Mouse (Mus musculus): ENCODE measurements around the gene Tmem45a2.
"Not testable (repeated sequence)": the region's sequence is repeated elsewhere in the genome, so short reads cannot be mapped to it uniquely, and the experiment has no call there.

Tmem45a2 gene

DNA sequence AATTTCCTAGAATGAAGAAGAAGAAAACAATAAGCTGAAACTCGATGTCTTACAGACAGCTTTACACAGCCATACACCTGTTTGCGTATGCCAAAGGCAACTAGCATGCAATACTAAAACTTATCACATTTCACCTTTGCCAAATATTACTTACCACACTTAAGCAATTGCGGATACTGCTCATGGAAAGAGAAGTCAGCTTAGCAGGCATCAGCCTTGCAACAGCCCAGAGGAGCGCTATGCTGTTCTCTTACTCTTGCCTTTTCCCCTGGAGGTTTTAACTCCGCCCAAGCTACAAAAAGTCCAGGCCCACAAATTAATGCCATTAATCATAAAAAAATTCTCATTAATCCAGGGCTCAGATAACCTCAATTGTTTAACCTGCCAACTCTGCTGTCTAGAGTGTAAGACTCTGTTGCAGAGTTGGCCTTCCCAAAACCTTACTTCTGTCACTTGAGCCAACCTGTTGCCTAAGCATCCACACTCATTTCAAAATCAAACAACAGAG, at the start of gene Tmem45a2:
Gene Tmem45a2, minus strand, starts transcription at position 241 of the 508 bp plus-strand sequence.
- DNase-seq (ENCODE audit: low read depth), result no peak

DNA sequence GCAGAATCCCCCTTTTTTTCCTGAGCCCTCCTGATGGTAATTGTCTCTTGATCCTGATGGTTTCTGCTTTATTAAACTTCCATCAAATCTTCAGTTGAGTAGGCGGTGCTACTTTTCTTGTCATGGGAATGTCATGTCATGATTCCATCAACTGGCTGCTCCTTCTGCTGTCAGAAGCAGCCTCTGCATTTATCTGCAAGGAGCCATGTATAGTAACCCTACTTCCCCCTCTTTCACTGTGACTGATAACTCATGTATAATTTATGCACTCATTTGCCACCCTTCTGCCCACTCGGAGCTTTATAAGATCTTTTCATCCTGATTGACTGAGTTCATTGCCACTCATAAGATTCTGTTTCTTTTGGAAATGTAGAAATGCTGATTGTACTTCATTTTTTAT, 46.4 kb upstream of the Tmem45a2 start:
- no peak for DNase-seq (ENCODE audit: low read depth)

DNA sequence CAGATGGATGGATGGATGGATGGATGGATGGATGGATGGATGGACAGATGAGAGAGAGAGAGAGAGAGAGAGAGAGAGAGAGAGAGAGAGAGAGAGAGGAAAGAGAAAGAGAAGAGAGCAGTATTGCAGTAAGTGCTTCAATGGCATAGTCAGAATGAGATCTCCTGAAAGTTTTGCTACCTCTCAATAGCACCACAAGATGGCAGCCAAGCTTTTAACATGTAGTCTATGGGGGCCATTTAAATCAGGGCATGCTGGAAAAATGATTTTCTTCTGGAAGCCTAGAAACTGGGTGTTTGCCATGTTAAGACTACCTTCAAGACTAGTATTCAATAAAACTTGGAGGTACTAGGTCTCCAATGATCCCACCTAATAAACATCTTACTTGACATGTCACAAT, 44.9 kb upstream of the Tmem45a2 start:
- no peak for DNase-seq (ENCODE audit: low read depth)

DNA sequence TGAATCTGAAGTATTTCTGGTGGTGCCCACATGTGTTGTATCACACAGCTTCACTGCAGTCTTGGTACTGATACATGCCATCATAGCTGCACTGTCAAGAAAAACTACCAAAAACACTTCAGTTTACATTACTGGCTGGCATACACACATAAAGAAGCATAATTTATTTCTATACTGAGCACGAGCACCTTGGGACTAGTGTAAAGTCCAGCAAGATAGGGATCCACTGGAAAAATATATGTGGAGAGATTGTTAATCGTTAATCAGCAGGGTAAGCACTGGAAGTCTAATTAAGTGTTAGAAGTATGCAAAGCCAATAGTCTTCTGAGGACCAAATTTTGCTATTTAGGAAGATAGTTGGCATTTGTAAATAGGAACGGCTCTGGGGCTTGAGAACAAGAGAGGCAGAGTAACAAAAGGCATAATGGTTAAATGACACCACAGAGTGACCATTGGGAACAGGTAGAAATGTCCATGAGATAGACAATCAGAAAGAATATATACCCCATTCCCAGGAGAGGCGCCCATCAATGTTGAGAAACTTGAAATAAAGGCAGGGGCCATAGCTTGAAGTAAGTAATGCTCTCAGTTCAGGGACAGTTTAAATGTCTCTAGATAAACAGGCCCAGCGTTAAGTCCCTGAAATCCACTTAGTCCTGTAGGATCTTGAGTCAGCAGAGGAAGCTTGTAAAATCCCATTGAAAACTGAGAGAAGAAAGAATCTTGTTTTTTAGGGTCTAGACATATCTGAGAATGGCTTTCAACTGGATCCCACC, 35.2 kb upstream of the Tmem45a2 start:
- no peak for DNase-seq (ENCODE audit: low read depth)

DNA sequence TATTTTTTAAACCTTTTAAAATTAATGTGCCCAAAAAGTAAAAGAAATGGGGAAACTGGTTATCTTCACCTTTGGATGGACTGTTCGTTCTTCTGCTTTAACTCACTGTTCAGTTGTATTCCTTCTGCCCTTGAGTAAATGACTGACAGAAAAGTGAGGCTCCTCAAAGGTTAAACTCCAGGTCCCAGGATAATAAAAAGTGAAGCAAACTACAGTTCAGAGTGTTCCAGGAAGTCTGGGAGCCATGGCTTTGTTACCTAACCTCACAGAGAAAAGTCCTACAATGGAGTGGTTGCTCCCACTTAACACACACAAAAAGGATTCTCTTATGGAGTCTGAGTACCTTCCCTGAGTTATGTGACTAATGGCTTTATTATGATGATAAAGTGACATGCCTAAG, 30.0 kb upstream of the Tmem45a2 start:
- DNase-seq (ENCODE audit: low read depth), result no peak

DNA sequence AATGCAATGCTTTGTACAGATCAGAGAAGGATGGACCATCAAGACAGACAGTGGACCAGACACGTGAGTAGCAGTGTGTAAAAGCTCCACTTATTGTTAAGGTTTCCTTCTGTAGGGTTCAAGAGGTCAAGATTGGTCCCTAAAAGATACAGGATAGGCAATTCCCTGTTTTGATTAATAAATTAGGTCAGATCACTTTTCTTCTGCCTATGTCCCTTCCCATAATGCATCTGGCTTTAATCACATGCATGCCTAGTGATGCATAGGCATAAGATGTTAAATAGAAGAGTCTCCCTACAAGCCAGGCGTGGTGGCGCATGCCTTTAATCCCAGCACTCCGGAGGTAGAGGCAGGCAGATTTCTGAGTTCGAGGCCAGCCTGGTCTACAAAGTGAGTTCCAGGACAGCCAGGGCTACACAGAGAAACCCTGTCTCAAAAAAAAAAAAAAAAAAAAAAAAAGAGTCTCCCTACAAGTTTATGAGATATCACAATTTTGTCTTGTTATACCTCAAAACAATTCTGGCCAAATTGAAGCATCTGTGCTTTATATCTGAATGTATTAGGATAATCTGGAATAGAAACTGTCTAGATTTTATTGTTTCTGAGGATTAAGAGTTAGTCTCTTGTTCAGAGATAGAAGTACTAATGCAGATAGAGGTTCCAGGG, 28.5 kb upstream of the Tmem45a2 start:
- DNase-seq (ENCODE audit: low read depth), result no peak

DNA sequence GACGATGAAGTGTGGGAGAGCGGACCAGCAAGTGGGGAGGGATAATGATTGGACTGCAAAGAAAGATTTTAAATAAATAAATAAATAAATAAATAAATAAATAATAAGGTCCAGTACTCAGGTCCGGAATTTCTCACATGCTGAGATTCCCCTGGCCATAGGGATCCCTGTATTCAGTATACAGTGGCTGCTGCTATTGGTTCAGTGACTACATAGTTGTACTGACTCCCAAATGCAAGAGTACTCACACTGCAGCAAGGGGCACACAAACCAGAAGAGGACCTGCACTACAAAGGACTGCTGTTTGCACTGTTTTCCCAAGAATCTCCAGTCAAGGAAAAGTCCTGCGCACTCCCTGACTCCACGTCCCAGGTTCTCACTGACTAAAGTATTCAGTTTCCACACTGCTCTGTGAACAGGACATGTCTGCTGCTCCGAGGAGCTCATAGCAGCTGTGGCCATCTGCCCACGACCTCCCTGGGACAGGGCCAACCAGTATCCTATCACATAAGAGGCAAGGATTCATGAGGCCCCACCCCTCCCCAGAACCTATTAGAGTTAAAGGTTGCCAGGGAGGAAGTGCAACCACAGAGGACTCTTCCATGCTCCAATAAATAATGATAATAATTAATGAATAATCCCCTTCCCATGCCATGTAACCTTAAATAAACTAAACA, 27.4 kb upstream of the Tmem45a2 start:
- DNase-seq (ENCODE audit: low read depth), result no peak

DNA sequence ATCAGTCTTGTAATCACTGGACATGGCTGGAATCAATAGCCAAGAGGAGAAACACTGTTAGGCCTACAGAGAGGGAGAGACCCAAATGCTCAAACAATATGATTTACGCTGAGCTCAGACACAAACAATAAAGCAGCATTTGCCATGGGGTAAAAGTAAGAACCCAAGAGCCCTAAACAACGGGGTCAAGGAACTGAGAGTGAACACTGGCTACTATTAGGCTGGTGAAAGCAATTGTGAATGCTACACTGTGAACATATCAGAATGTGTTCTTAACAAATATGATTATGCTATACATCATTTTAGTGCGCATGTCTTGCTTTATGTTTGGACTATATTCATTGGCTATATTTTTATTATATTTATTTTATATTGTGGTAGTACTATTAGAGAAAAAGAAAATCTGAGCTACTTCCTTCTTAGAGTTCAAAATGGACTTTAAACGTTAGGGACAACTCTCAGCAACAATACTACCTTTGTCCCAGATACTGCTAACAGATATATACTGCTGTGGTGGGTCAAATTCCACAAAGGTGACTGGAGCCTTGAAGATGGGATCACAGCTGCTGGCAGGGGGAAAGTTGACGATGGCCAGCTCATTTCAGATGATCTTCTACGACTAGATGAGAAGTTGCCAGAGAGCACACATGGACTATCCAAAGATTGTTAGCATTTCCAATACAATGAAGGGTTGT, 21.9 kb upstream of the Tmem45a2 start:
- no peak for DNase-seq (ENCODE audit: low read depth)

DNA sequence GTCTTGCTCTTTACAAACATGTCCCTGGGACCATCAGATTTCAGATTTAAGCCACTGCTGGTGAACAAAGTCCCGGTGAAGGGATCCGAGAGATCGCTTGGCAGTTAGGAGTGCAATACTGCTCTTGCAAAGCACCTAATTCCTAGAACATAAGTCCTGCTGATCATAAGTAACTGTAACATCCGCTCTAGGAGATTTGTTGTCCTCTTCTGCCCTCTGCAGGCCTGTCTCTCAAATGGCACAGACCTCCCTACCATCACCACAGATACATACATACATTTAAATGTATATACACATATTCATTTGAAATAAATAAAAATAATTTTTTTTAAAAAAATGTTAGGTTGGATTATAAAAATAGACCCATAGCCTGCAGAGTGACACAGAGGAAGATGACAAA, 21.3 kb upstream of the Tmem45a2 start:
- peak; percentile 37 for DNase-seq (ENCODE audit: low read depth)

DNA sequence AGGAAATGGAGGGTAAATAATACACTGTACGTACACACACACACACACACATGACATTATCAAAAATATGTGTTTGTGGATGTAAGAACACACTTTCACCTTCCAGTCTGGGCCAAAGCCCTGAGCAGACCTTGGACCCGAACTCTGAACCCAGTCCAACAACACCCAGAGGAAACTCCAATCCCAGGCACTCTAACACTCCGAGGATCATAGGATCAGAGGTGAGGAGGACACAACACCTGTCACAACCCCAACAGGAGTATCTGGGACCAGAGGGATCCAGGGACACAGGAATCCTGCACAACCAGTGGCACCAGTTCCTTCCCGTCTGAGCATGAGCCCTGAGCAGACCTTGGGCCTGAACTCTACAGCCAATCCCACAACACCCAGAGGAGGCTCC, 8.4 kb upstream of the Tmem45a2 start:
- DNase-seq (ENCODE audit: low read depth), result no peak

DNA sequence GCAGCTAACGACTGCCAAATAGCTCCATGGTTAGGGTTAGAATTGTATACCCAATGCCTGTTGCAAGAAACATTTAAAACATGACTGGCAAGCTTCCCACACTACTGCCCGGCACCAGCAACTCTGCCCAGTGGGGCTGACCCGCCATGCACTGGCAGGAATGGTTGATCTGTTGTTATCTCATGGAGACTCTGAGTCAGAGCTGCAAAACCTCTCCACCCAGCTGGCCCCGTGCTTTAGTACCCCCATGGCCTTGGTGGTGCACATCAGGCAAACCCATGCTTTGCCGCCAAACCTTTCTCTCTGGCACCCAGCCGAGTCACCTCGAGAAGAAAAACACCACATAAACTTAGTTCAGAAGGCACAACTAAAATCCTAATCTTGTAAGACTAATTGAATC, 4.8 kb upstream of the Tmem45a2 start:
- DNase-seq (ENCODE audit: low read depth), result no peak

DNA sequence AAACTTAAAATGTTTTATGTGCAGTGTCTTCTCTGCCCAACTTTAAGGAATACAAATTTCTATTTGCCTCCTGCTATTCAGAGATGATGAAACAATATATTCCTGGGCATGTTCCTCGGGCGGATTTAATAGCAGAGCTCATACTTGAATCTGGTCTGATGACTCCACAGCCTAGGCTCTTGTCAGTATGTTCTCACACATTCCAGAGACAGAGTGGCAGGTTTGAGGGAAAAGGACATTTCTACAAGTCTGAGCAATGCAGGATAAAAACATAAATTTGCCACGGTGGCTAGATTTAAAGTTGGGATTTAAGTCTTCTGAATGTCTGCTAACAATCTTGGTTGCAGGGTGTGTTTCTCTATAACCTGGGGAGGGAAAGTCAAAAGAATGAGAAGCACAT, 9.1 kb downstream of the Tmem45a2 start:
- no peak for DNase-seq (ENCODE audit: low read depth)

DNA sequence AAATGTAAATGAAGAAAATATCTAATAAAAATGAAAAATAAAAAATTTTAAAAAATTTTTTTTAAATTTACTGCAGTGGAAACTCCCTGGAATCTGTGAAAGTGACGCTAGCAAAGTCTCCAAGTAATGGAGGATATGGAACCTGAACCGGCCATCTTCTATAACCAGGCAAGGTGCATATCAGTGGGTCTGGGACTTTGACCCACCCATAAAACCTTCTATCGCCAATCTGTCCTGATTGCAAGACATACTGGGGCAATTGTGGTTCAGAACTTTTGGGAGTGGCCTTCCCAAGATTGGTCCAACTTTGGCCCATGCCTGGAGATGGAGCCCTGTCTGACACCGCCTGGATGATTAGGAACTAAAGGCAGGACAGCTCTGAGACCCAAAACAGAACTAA, 14.2 kb downstream of the Tmem45a2 start:
- DNase-seq (ENCODE audit: low read depth), result no peak

DNA sequence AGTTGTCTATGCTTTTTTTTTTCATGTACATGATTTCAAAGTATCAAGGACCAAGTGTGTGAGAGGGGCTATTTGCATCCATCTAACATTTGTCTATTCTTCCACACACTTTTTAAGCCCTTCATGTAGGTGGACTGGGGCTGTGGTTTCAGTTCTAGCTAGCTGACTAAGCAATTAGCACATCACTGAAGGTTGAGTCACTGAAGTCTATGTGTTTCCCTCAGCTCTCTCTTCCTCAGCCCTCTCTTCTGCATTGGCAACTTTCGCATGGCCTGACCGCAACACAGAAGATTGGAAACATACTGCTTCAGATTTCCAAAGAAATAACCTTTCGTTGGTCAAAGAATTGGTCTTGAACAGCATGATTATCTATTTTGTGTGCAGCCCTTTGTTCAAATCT, 21.2 kb downstream of the Tmem45a2 start:
- DNase-seq (ENCODE audit: low read depth), result no peak

DNA sequence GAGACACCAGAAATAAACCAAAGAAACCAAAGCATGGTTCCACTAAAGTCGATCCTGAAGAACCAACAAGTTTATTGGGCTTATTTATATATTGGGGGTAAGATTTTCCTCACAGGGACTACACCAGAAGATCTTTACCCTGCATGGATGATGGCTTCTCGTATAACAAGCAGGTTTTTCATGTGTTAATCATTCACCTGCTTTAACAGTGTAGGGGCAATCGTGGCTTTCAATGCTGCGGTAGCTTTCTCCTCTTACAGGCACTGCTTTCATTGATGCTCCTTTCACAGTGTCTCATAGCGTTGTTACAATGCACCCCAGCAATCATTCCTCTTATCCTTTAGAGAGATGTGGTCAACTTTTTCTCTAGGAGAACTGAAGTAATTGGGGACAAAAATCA, 32.6 kb downstream of the Tmem45a2 start:
- DNase-seq (ENCODE audit: low read depth), result no peak

DNA sequence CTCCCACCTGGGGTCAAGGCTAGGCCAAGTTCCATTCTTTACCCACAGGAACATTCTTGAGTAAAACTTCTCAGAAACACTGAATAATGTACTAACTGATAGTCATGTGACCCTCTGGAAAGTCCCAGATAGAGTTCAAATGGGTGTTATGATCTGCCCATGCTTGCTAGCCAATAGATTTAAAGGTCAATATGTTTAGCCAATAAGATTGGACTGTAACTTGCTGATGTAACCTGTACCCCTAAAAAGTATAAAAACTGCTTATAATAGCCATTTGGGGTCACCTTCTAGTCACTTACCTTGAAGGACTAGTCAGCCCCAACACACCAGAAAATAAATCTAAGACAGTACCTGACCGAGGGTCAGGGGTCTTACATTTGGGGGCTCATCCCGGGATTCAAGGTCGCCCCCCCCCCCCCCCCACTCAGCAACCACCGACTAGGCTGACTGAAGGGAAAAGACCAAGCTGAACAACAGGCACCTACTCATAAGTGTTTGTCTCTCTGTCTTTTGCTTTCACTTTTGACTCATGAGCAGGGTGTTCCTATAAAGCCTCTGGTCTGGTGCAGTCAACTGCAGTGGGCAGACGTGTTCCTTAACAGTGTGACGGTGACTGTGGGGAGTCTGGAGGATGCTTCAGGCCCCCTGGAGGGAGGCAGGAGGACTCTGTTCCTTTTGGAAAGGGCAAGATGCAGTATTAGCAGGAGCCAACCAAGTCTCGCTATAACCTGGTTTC, 40.9 kb downstream of the Tmem45a2 start:
- no peak for DNase-seq (ENCODE audit: low read depth)

DNA sequence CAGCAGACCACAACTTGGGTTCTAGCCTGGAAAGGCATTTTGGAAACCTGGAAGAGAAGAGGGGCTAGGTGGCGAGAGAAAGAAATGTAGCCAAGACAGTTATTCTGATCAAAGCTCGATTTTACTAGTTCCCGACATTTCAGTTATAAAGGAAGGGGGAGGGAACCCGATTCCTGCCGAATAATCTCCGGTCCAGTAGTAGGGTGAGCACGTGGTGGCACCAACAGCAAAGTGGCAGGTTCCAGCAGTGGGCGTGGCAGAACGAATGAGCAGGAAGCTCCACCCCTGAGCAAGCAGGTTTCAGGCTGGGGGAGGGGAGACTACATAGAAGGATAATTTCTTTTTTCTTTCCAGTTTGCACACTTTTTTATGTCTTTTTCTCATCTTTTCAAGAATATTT, 72.9 kb downstream of the Tmem45a2 start:
- not testable (repeated sequence) for DNase-seq (ENCODE audit: low read depth)
